Mouse (Mus musculus): Measurements from ENCODE around the gene Ttll13. TPM values are rescaled to one million over a fixed set of nuclear protein-coding genes. Genes with fewer than 3 reads are reported as not detected.

Ttll13 gene
- polyA plus RNA-seq (2014; fragmentation: Illumina TruSeq; extraction: RNeasy Lipid Tissue Mini Kit (QIAGEN cat#74804); ENCODE audit: low replicate concordance) = not detected

GRCm38 (mm10) chr7:80246148-80246721, at the start of gene Ttll13:
TSS of gene Ttll13 (plus strand) at chr7:80246376.

DNA sequence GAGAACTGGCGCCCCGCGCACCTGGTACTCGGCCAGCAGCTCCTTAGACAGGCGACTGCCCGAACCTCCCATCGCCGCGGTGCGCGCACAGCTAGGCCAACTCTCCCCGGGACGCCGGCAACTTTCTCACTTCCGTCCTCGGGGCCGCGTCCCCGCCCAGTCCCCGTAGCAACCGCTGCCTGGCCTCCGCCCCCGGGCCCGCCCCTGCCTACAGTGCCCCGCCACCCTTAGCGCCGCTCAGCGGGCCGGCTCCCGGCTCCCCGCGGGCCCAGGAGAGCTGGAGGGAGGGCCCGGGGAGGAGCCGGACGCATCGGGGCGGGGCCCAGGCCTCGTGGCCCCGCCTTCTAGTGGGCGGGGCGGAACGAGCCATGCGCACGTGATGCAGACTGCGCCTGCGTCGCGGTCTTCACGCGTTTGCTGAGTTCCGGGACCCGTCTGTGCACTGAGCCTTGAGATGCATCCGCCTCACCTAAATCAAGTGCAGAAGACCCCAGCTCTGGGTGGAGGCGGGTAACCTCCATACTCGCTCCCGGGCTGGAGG, 13.6 kb upstream of the Ttll13 start, which contains the start of the genes Cib1 and Gdpgp1:
Gene Cib1, minus strand, starts transcription at position 325 of the 541 bp plus-strand sequence.
Gene Gdpgp1, plus strand, starts transcription at position 377 of the 541 bp plus-strand sequence.

DNA sequence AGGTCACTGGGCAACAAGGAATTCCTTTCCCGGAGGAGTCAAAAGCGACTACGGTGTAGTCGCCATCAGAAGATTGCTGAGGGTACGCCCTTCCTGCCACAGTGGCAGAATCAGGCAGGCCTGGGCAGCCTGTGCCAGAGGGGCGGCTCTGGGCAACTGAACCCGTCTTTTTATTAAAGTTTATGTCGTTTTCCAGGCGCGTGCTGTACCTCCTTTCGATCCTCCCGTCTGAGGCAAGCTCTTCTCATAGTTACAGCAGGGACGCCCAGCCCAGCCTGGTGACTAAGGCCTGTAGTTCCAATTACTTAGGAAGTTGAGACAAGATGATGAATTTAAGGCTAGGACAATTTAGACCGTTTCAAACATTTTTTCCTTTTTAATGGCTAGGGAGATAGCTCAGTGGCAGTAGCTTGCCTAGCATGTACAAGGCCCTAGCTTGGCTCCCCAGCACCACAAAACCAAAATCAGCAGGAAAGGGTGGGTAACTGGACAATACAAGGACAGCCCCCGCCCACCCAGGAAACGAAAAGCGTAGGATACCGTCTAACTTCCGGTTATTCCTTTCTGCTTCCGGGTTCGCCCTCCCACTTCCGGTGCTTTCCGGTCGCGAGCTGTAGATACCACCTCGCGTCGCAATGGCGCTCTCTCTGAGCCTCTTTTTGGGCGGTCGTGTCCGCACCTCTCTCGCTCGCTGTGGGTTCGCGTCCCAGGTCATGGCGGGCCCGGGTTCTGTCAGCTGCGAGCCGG, 14.6 kb downstream of the Ttll13 start, which contains the start of gene Ngrn:
Gene Ngrn, plus strand, starts transcription at position 591 of the 747 bp plus-strand sequence.

GRCm38 (mm10) chr7:80268897-80269750, 22.9 kb downstream of the Ttll13 start, which contains the start of gene Vps33b:
TSS of gene Vps33b (plus strand) at chr7:80269649.

DNA sequence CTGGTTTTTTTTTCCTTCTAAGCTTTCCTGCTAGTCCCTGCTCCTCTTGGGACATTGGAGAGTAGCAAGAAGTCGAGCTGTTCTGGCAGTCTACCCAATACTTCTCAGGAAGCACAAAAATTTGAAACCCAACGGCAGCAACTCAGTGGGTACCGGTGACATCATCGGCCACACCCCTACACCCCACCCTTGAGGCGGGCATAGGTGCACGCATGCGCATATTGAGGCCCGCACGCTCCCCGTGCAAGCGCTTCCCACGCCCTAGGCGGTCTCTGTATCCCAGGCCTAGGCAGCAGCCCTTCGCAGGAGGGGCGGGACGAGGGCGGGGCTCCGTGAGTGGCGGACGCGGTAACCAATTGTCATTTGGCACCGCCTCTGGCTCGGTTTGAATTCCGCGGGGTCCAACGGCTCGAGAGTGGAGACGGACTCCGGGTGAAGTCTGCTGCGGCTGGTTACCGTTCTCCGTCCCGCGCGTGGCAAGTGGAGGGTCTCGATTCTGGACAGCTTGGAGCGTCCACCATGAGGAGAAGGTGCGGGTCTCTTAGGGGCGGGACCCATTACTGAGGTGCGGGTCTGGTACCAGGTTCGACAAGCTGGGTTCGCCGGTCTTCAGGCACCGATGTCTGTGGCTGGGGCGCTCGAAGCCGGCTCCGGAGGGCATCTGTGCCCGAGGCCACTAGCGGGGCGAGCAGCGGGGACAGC, 48.0 kb downstream of the Ttll13 start, which contains the start of gene Prc1:
Gene Prc1, plus strand, starts transcription at position 389 of the 702 bp plus-strand sequence.

Other genes starting within 250 kb of the Ttll13 start
- gene Zfp710, start 221.6 kb upstream of the Ttll13 start, polyA plus RNA-seq (2014; fragmentation: Illumina TruSeq; extraction: RNeasy Lipid Tissue Mini Kit (QIAGEN cat#74804); ENCODE audit: low replicate concordance) = 1.9 TPM
- gene Idh2, start 131.0 kb upstream of the Ttll13 start, polyA plus RNA-seq (2014; fragmentation: Illumina TruSeq; extraction: RNeasy Lipid Tissue Mini Kit (QIAGEN cat#74804); ENCODE audit: low replicate concordance) = 2.1 TPM
- gene Sema4b, start 59.5 kb upstream of the Ttll13 start, polyA plus RNA-seq (2014; fragmentation: Illumina TruSeq; extraction: RNeasy Lipid Tissue Mini Kit (QIAGEN cat#74804); ENCODE audit: low replicate concordance) = 2.6 TPM
- 18.0 TPM for gene Cib1, start 13.6 kb upstream of the Ttll13 start, polyA plus RNA-seq (2014; fragmentation: Illumina TruSeq; extraction: RNeasy Lipid Tissue Mini Kit (QIAGEN cat#74804); ENCODE audit: low replicate concordance)
- 1.9 TPM for gene Gdpgp1, start 13.5 kb upstream of the Ttll13 start, polyA plus RNA-seq (2014; fragmentation: Illumina TruSeq; extraction: RNeasy Lipid Tissue Mini Kit (QIAGEN cat#74804); ENCODE audit: low replicate concordance)
- 9.5 TPM for gene Ngrn, start 14.8 kb downstream of the Ttll13 start, polyA plus RNA-seq (2014; fragmentation: Illumina TruSeq; extraction: RNeasy Lipid Tissue Mini Kit (QIAGEN cat#74804); ENCODE audit: low replicate concordance)
- gene Vps33b, start 23.3 kb downstream of the Ttll13 start, polyA plus RNA-seq (2014; fragmentation: Illumina TruSeq; extraction: RNeasy Lipid Tissue Mini Kit (QIAGEN cat#74804); ENCODE audit: low replicate concordance) = 4.6 TPM
- gene Prc1, start 48.1 kb downstream of the Ttll13 start, polyA plus RNA-seq (2014; fragmentation: Illumina TruSeq; extraction: RNeasy Lipid Tissue Mini Kit (QIAGEN cat#74804); ENCODE audit: low replicate concordance) = 28.1 TPM
- gene Rccd1, start 78.1 kb downstream of the Ttll13 start, polyA plus RNA-seq (2014; fragmentation: Illumina TruSeq; extraction: RNeasy Lipid Tissue Mini Kit (QIAGEN cat#74804); ENCODE audit: low replicate concordance) = 2.9 TPM
- gene Unc45a, start 94.6 kb downstream of the Ttll13 start, polyA plus RNA-seq (2014; fragmentation: Illumina TruSeq; extraction: RNeasy Lipid Tissue Mini Kit (QIAGEN cat#74804); ENCODE audit: low replicate concordance) = 1.2 TPM
- 11.0 TPM for gene Hddc3, start 96.7 kb downstream of the Ttll13 start, polyA plus RNA-seq (2014; fragmentation: Illumina TruSeq; extraction: RNeasy Lipid Tissue Mini Kit (QIAGEN cat#74804); ENCODE audit: low replicate concordance)
- 3.3 TPM for gene Man2a2, start 125.0 kb downstream of the Ttll13 start, polyA plus RNA-seq (2014; fragmentation: Illumina TruSeq; extraction: RNeasy Lipid Tissue Mini Kit (QIAGEN cat#74804); ENCODE audit: low replicate concordance)
- gene Fes, start 141.6 kb downstream of the Ttll13 start, polyA plus RNA-seq (2014; fragmentation: Illumina TruSeq; extraction: RNeasy Lipid Tissue Mini Kit (QIAGEN cat#74804); ENCODE audit: low replicate concordance) = 0.48 TPM
- 1.1 TPM for gene Furin, start 159.1 kb downstream of the Ttll13 start, polyA plus RNA-seq (2014; fragmentation: Illumina TruSeq; extraction: RNeasy Lipid Tissue Mini Kit (QIAGEN cat#74804); ENCODE audit: low replicate concordance)